Mouse (Mus musculus): ENCODE data around the gene Higd1a. TPM values are rescaled to one million over a fixed set of nuclear protein-coding genes. Genes with fewer than 3 reads are reported as not detected.
A peak's percentile ranks its signal among the peaks of the same experiment; 100 is the strongest.

The Higd1a gene
- polyA plus RNA-seq (2012; rRNA removed), result 9.1 and 17.6 TPM in 2 replicates

DNA sequence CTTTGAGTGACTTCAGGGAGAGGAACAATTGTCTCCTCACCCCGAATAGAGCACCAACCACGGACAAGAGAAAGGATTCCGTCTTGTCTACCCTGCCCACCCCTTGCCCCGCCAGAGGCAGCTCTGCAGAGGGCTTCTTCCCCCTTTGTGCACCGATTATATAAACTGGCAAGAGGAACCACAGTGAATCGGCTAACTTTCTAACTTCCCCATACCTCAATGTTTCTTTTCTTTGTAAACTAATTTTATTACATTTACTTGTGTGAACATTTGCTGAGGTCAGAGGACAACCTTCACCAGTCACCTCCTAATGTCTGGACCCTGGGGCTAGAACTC is at the start of gene Higd1a:
Gene Higd1a, minus strand, starts transcription at position 210 of the 336 bp plus-strand sequence.
- DNase-seq, result no peak
- H3K36me3 ChIP-seq (ENCODE audit: control insufficient read depth, insufficient read depth, low read length), result no peaks in the 10 kb centered on the region
- H3K4me1 ChIP-seq (replicated peaks; ENCODE audit: control insufficient read depth, insufficient read depth, low read length), result peaks cover 3% of the 10 kb centered on the region
- peak within 1 kb of the TSS; percentile 32 for H3K27ac ChIP-seq (ENCODE audit: control insufficient read depth, insufficient read depth, low read length)
- WGBS, result 2% methylated on average over 6 of the region's 6 CpGs
- no peaks in the 10 kb centered on the region for H3K27me3 ChIP-seq (ENCODE audit: control insufficient read depth, insufficient read depth, low read length)
- TF ChIP-seq CTCF (IDR thresholded peaks at IDR 0.05; ENCODE audit: borderline replicate concordance, control insufficient read depth, extremely low read depth, insufficient read depth, low read length, poor library complexity), result no peak
- no peak for TF ChIP-seq POLR2A (IDR thresholded peaks at IDR 0.05; ENCODE audit: control insufficient read depth, extremely low read depth, insufficient read depth, low read length, poor library complexity)
- peak within 1 kb of the TSS; percentile 58 for H3K4me3 ChIP-seq (ENCODE audit: control insufficient read depth, insufficient read depth, low read length)

DNA sequence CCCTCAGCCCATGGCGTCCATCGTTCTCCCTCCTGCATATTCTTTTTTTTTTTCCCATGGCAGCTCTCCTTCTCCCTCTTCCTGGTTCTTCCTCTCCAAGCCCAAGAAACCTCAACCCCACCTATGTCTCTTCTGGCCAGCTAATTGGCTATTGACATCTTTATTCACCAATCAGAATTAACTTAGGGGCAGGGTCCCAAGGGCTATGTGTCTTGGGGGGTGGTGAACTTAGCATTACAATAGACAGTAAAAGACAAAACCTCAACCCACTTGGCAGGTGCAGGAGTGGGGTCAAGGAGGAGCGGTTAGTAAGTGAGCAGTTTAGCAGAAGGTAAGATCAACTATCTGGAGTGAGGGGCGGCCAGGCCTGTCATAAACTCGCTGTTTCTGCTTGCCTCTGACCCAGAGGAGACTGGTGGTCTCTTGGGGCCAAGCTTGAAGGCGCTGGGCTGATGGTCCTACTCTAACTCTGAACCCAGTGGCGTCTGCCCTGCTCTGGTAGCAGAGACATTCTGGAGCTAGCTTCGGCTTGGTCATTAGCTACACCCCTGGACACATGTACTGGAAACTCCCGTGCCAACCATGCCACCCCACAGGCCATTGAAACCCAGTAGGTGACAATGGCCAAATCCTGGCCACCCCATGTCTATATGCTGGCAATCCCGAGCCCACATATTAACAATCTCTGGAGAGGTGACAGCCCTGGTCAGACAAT is 49.4 kb upstream of the Higd1a start:
- WGBS, result 92% methylated on average over 10 of the region's 10 CpGs
- Histone ChIP-seq H3K27me3 (ENCODE audit: control insufficient read depth, insufficient read depth, low read length) (no peaks in the 10 kb centered on the region), H3K4me1 (replicated peaks; ENCODE audit: control insufficient read depth, insufficient read depth, low read length) (peaks cover 8% of the 10 kb centered on the region), H3K36me3 (ENCODE audit: control insufficient read depth, insufficient read depth, low read length) (no peaks in the 10 kb centered on the region), H3K27ac (ENCODE audit: control insufficient read depth, insufficient read depth, low read length) (no peak overlapping the region), H3K4me3 (ENCODE audit: control insufficient read depth, insufficient read depth, low read length) (no peak overlapping the region)
- DNase-seq, result no peak
- TF ChIP-seq POLR2A (IDR thresholded peaks at IDR 0.05; ENCODE audit: control insufficient read depth, extremely low read depth, insufficient read depth, low read length, poor library complexity) (no peak), CTCF (IDR thresholded peaks at IDR 0.05; ENCODE audit: borderline replicate concordance, control insufficient read depth, extremely low read depth, insufficient read depth, low read length, poor library complexity) (no peak)

- no peak for TF ChIP-seq CTCF (IDR thresholded peaks at IDR 0.05; ENCODE audit: borderline replicate concordance, control insufficient read depth, extremely low read depth, insufficient read depth, low read length, poor library complexity)
- no peak for TF ChIP-seq POLR2A (IDR thresholded peaks at IDR 0.05; ENCODE audit: control insufficient read depth, extremely low read depth, insufficient read depth, low read length, poor library complexity)
- 96% methylated on average over 5 of the region's 5 CpGs for WGBS
- Histone ChIP-seq H3K36me3 (ENCODE audit: control insufficient read depth, insufficient read depth, low read length) (no peaks in the 10 kb centered on the region), H3K27me3 (ENCODE audit: control insufficient read depth, insufficient read depth, low read length) (no peaks in the 10 kb centered on the region), H3K4me3 (ENCODE audit: control insufficient read depth, insufficient read depth, low read length) (no peak overlapping the region), H3K4me1 (replicated peaks; ENCODE audit: control insufficient read depth, insufficient read depth, low read length) (peaks cover 8% of the 10 kb centered on the region), H3K27ac (ENCODE audit: control insufficient read depth, insufficient read depth, low read length) (no peak overlapping the region)
- no peak for DNase-seq
Measured at GRCm38 (mm10) chr9:121906456-121906855, 48.3 kb upstream of the Higd1a start.

DNA sequence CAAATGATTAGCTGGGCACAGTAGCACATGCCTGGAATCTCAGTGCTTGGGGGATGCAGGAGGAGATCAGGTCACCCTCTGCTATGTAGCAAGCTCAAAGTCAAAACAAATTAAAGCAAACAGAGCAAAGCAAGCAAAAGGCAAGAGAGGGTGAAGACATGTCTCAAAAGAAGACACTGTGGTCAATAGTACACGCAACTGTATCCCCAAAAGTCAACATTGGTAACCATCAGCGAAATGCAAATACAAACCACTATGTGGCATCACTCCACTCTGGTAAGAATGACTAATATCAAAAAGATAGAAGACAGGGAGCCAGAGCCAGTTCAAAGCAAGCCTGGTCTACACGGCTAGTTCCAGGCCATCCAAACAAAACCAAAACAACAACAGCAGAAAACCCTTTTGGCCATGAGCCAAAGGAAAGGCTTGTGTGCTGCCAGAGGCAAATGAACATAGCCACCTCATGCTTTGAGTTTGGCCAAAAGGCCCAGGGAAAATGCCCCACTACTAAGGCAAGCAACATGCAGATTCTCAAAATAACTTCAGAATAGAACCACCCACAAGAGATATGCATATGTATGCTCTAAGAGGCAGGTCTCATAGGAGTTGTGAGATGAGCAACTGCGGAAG is 47.5 kb upstream of the Higd1a start:
- H3K4me1 ChIP-seq (replicated peaks; ENCODE audit: control insufficient read depth, insufficient read depth, low read length), result peaks cover 9% of the 10 kb centered on the region
- no peaks in the 10 kb centered on the region for H3K27me3 ChIP-seq (ENCODE audit: control insufficient read depth, insufficient read depth, low read length)
- no peaks in the 10 kb centered on the region for H3K36me3 ChIP-seq (ENCODE audit: control insufficient read depth, insufficient read depth, low read length)
- DNase-seq, result no peak
- 97% methylated on average over 4 of the region's 4 CpGs for WGBS
- H3K4me3 ChIP-seq (ENCODE audit: control insufficient read depth, insufficient read depth, low read length), result no peak overlapping the region
- H3K27ac ChIP-seq (ENCODE audit: control insufficient read depth, insufficient read depth, low read length), result no peak overlapping the region
- TF ChIP-seq POLR2A (IDR thresholded peaks at IDR 0.05; ENCODE audit: control insufficient read depth, extremely low read depth, insufficient read depth, low read length, poor library complexity) (no peak), CTCF (IDR thresholded peaks at IDR 0.05; ENCODE audit: borderline replicate concordance, control insufficient read depth, extremely low read depth, insufficient read depth, low read length, poor library complexity) (no peak)

- no peaks in the 10 kb centered on the region for H3K27me3 ChIP-seq (ENCODE audit: control insufficient read depth, insufficient read depth, low read length)
- TF ChIP-seq CTCF (IDR thresholded peaks at IDR 0.05; ENCODE audit: borderline replicate concordance, control insufficient read depth, extremely low read depth, insufficient read depth, low read length, poor library complexity) (no peak), POLR2A (IDR thresholded peaks at IDR 0.05; ENCODE audit: control insufficient read depth, extremely low read depth, insufficient read depth, low read length, poor library complexity) (no peak)
- no peak for DNase-seq
- H3K4me1 ChIP-seq (replicated peaks; ENCODE audit: control insufficient read depth, insufficient read depth, low read length), result peaks cover 10% of the 10 kb centered on the region
- WGBS, result 81% methylated on average over 7 of the region's 7 CpGs
- no peak overlapping the region for H3K4me3 ChIP-seq (ENCODE audit: control insufficient read depth, insufficient read depth, low read length)
- no peaks in the 10 kb centered on the region for H3K36me3 ChIP-seq (ENCODE audit: control insufficient read depth, insufficient read depth, low read length)
- no peak overlapping the region for H3K27ac ChIP-seq (ENCODE audit: control insufficient read depth, insufficient read depth, low read length)
Measured at GRCm38 (mm10) chr9:121904946-121905345, 46.8 kb upstream of the Higd1a start.

- Histone ChIP-seq H3K4me1 (replicated peaks; ENCODE audit: control insufficient read depth, insufficient read depth, low read length) (peaks cover 4% of the 10 kb centered on the region; the same call in 1 of the 2 replicates), H3K4me3 (ENCODE audit: control insufficient read depth, insufficient read depth, low read length) (no peak overlapping the region), H3K27me3 (ENCODE audit: control insufficient read depth, insufficient read depth, low read length) (no peaks in the 10 kb centered on the region), H3K36me3 (ENCODE audit: control insufficient read depth, insufficient read depth, low read length) (no peaks in the 10 kb centered on the region), H3K27ac (ENCODE audit: control insufficient read depth, insufficient read depth, low read length) (no peak overlapping the region)
- 74% methylated on average over 4 of the region's 4 CpGs for WGBS
- TF ChIP-seq POLR2A (IDR thresholded peaks at IDR 0.05; ENCODE audit: control insufficient read depth, extremely low read depth, insufficient read depth, low read length, poor library complexity), result no peak
- no peak for TF ChIP-seq CTCF (IDR thresholded peaks at IDR 0.05; ENCODE audit: borderline replicate concordance, control insufficient read depth, extremely low read depth, insufficient read depth, low read length, poor library complexity)
- DNase-seq, result no peak
Measured at GRCm38 (mm10) chr9:121904319-121904718, 46.2 kb upstream of the Higd1a start.
